Mouse (Mus musculus): Measurements from ENCODE around the gene Lect2.

Gene Lect2

DNA sequence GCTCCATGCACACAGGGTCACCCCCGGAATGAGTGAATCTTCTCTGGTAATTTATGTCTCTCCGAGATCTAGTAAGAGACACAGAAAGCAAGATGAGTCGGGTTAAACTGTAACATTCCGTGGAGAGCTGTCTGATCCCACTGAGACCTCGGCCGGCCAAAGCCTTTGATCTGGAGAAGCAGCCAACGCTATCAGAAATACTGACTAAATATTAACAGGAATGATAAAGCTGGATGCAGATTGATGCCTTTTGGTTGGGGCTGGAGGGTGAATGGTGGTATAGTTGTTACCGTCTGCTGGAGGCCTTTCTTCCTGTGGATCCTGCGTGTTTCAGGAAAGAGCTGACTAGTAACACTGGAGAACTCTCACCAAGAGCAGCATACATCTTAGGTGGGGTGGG is at the start of gene Lect2:
Gene Lect2, minus strand, starts transcription at position 102 of the 400 bp plus-strand sequence.
- WGBS, result 89% methylated on average over 9 of the region's 9 CpGs

GRCm38 (mm10) chr13:56597296-56597695 is 49.0 kb upstream of the Lect2 start:
- WGBS, result 78% methylated on average over 4 of the region's 4 CpGs

DNA sequence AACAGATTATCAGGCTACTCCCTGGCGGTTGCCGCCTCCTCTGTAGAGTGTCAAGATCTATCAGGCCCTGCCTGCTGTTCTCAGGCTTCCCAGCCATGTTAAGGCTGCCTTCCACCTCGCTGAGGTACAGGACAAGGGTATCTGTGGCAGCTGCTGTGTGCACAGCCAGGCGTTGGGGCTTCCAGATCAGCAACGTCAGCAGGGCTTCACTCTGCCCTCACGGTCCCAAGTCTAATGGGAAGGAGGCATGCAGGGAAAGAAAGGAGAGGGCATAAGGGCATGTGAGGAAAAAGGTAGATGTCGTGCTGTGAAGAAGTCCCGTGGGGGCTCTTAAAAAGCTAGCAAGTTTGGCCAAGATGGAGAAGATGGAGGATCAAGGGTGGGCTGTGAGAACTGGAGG is 46.9 kb upstream of the Lect2 start:
- 90% methylated on average over 8 of the region's 8 CpGs for WGBS

DNA sequence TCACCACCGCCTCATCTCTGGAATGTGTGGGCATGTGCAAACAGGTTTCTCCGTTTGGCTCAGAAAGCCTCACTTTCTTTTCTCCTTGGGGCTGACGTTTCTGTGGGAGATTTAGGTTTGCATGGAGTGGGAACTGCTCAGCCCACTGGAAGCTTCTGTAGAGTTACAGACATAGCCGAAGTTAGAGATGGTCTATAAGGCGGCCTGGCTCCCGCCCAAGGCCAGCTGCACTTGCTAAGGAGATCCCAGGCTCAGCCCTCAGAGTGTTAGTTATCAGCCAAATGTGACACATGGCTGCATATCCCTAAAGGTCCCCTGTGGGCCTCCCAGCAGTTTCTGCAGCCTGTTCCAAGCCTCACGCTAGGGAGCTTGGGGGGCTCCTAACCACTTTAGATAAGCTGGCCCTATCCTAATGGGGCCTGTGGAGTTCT is 45.7 kb upstream of the Lect2 start:
- 57% methylated on average over 7 of the region's 7 CpGs for WGBS

DNA sequence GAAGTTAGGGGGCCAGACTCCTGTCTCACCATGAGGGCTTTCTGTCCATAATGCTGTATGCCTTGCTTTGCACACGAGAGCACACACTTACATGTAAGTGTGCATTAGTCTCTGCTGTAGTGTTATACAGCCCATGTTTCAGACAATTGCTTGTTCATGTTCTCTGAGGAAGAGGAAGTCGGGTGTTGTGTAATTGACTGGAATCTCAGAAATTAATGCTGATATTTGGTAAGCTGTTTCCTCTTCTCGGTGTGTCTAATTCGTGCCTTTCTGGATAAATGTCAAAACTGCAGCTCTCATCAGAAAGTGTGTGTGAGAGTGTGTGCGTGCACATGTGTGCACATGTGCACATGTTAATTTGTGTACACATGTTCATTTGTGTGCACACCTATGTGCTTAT is 44.9 kb upstream of the Lect2 start:
- 85% methylated on average over 5 of the region's 5 CpGs for WGBS

DNA sequence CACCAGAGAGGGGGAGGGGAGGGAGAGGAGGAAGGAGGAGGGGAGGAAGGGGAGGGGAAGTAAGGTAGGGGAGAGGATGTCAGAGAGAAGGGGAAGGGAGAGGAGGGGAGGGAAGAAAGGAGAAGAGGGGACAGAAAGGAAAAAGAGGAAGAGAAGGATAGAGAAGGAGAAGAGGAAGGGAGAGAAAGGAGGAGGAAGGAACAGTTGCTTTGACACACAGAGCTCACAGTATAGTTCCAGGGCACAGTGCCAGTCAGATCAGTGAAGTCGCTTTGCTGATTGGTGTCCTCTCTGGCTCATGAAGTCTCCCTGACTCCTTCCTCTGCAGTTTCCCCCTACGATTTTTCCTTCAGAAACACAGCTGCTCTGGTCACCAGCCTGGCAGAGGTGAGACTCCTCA is 43.6 kb upstream of the Lect2 start:
- 64% methylated on average over 2 of the region's 2 CpGs for WGBS

DNA sequence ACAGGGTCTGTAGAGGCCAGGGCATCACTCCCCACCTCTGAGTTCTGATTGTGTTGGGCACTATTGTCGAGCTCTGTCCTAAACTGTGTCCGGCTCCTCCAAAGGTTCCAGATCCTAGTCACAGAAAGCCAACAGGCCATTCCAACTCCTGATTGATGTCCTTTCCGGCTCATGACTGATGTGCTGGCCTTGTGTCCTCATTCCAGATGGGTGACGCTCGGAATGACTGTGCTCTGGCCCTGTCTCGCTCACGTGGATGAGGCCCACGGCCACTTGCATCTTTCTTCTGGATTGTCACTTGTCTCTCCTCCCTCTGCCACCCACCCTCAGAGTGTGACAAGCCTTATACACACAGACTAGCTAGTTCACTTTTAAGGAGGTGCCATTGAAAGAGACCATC is 42.9 kb upstream of the Lect2 start:
- 93% methylated on average over 8 of the region's 8 CpGs for WGBS

- 78% methylated on average over 5 of the region's 5 CpGs for WGBS
Observed at GRCm38 (mm10) chr13:56590202-56590601, 41.9 kb upstream of the Lect2 start.

GRCm38 (mm10) chr13:56588454-56589117 is 40.3 kb upstream of the Lect2 start:
- 82% methylated on average over 14 of the region's 14 CpGs for WGBS

GRCm38 (mm10) chr13:56586046-56586445 is 37.7 kb upstream of the Lect2 start:
- 84% methylated on average over 3 of the region's 3 CpGs for WGBS

DNA sequence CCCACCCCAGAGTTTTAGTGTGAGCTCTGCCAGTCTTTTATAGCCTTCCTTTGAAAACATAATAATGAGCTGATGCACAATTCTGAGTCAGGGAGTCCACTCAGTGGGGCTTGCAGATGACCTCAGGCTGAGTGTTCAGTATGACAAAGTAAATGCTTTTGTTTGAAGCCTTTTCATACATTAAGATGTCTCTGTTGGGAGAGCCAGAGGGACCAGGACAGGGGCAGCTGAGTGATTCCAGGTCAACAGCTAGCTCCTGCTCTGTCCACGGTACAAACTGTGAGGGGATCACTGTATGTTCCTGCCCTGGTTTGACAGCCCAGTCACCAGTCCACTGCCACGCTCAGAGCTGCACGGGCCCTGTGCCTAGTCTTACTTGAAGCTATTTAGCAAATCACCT is 34.4 kb upstream of the Lect2 start:
- WGBS, result 77% methylated on average over 3 of the region's 3 CpGs

- 18% methylated on average over 6 of the region's 6 CpGs for WGBS
Observed at GRCm38 (mm10) chr13:56581961-56582434, 33.7 kb upstream of the Lect2 start.

- WGBS, result 36% methylated on average over 3 of the region's 3 CpGs
Observed at GRCm38 (mm10) chr13:56581512-56581911, 33.2 kb upstream of the Lect2 start.

GRCm38 (mm10) chr13:56580450-56580849 is 32.1 kb upstream of the Lect2 start:
- WGBS, result 56% methylated on average over 5 of the region's 5 CpGs

DNA sequence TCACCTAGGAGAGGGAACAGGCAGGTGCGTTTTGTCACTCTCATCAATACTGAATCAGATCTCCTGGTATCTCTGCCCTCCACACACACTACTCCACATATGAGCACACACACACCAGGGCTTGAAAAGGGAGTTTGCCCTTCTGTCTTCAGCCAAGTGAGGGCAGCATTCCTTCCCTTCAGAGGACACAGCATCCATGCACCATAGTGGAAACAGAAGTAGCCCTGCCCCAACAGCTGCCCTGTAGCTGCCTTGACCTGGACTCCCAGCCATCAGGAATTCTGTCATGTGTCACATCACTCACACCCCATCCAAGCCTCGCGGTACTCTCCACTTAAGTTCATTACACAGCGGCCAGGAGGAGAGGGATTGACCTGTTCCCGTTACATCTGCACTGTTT is 29.8 kb upstream of the Lect2 start:
- 94% methylated on average over 5 of the region's 5 CpGs for WGBS

GRCm38 (mm10) chr13:56575701-56576321 is 27.5 kb upstream of the Lect2 start:
- 57% methylated on average over 12 of the region's 12 CpGs for WGBS

GRCm38 (mm10) chr13:56575074-56575473 is 26.8 kb upstream of the Lect2 start:
- 68% methylated on average over 4 of the region's 4 CpGs for WGBS

DNA sequence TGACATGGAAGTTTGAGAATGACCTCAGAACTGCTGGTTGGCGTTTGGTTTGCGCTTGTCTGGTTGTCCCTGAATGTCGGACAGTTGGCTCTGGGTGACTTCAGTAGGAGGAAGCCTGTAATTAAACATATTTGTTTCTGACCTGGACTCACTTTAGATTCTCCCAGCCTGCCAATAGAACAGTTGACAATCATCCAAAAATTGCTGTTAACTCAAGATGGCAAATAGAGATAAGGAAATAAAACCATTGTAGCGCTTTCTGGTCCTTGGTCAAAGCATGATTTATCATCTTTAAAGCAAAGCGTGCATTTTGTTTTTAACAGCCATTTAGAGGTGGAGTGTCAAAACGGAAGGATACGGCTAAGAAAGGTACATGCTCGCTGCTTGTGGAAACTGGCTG is 23.3 kb upstream of the Lect2 start:
- WGBS, result 87% methylated on average over 8 of the region's 8 CpGs

GRCm38 (mm10) chr13:56566336-56566735 is 18.0 kb upstream of the Lect2 start:
- 62% methylated on average over 10 of the region's 10 CpGs for WGBS

DNA sequence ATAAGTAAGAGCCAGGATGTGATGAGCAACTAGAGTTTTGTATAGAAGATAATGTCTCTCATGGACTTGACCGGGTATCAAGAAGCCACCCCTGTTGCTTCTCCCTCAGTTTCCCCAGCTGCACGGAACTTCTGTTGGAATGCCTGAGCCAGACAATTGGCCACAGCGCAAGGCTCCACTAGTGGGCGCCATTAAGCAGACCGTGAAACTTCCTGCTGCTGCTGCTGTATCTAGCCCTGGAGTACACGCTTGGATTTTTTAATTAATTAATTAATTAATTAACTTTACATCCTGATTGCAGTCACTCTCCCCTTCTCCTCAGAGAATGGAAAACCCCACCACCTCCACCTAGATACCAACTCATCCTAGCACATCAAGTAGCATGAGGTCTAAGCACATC is 14.8 kb upstream of the Lect2 start:
- WGBS, result 31% methylated on average over 6 of the region's 6 CpGs

- WGBS, result 70% methylated on average over 8 of the region's 8 CpGs
Observed at GRCm38 (mm10) chr13:56561129-56561528, 12.8 kb upstream of the Lect2 start.

GRCm38 (mm10) chr13:56559841-56560370 is 11.6 kb upstream of the Lect2 start:
- WGBS, result 93% methylated on average over 6 of the region's 6 CpGs

DNA sequence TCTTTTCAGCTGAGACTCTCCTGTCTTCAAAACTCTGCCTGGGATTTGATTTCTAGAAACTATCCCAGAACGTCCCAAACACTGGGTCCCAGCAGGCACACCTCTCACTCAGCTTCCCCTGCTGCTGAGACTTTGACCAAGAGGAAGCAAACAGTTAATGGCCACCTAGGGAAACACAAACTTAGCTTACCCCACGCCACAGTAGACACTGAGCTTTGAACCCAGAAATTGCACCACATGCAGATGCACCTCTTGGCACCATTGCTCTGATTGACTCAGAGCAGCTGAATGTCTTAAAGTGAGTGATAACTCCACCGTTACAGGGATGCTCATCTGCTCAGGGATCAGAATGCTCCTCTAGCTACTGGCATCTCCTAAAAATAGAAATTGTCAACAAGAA is 10.5 kb upstream of the Lect2 start:
- WGBS, result 74% methylated on average over 3 of the region's 3 CpGs

Measured in cerebral cortex, adult 2 months (tissue).